Comparison of ENCODE assay signal across 24 mouse cellular contexts in the genomic region with DNA sequence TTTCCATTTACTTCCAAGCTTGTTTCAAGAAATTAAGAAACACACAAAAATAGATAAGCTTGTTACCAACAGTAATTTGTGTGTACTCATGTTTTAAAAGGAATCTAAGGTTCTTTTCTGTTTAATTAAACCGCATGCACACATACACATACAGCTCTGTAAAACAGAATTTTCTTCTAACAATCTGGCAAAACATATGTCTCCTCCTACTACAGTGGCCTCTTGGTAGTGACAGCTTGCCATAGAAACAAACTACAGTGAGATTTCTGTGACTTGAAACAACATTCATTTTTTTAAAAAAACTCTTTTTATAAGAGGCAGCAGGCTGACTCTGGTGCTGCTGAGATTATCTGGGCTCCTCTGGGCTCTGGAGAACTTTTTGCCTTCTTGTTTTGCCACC. TPM values are rescaled to one million over a fixed set of nuclear protein-coding genes. Genes with fewer than 3 reads are reported as not detected.
DNase-seq lines count a peak whose midpoint lies in the region; ATAC-seq lines count a peak whose summit lies in the region.
"Had no signal": no experiment of that assay in that cellular context is flagged by ENCODE, and none has a peak within 500 bp of the region (broad histone marks: within the 10 kb centered on the region; RNA-seq: fewer than 3 reads in every experiment).

No protein-coding gene starts in this region.

- DNase-seq in frontal cortex, postnatal 10 days (ENCODE audit: low spot score in 2 of 2): no peak
- peak; percentile 19 for DNase-seq in layer of hippocampus, adult 9-11 months
- no peak for DNase-seq in layer of hippocampus, postnatal 25 days (ENCODE audit: extremely low spot score in 1 of 2, low spot score in 1 of 2)
- DNase-seq in brain, embryonic 18.5 days (ENCODE audit: low read depth, low spot score): peak; percentile 46
- no peak for DNase-seq in right cerebral cortex, postnatal 4 days
- DNase-seq in heart, adult 18-20 months: no peak
- DNase-seq: adrenal gland, postnatal 14 days; cerebellum, adult 2 months; cerebellum, postnatal 14 days; gastrocnemius, postnatal 10 days; kidney, adult 8-10 months; kidney, postnatal 4 days; liver, embryonic 13.5 days; lung, adult 18-20 months; lung, postnatal 4 days; thymus, postnatal 4 days had no signal

- ATAC-seq in frontal cortex, adult (ENCODE audit: low TSS enrichment): peak; percentile 41; the same call in 1 of the 2 replicates
- ATAC-seq: CD4-positive, CD25-positive, alpha-beta regulatory T cell, adult 4 months; hindbrain, embryonic 16.5 days; intestine, embryonic 15.5 days; lung, postnatal 0 days had no signal

RNA-seq across cellular contexts. Expression of a gene that starts 18.7 kb away (rescaled TPM):
- total RNA-seq in layer of hippocampus, postnatal 25 days (2021): not detected
- not detected for total RNA-seq in heart, adult 18-20 months (2021)
- total RNA-seq: gastrocnemius, postnatal 10 days; heart, postnatal 25 days; left cerebral cortex, adult 2 months; midbrain, postnatal 0 days had no signal

RNA-seq across cellular contexts. Expression of a gene that starts 51.9 kb away (rescaled TPM):
- not detected for total RNA-seq in layer of hippocampus, postnatal 25 days (2021)
- under 1 TPM in 1 of 2 experiments, not detected in 1; 0.12 TPM for total RNA-seq in heart, adult 18-20 months (2021)
- total RNA-seq: gastrocnemius, postnatal 10 days; heart, postnatal 25 days; left cerebral cortex, adult 2 months; midbrain, postnatal 0 days had no signal

Comparison
In these comparisons a context has a peak if more than half of its experiments do, and no peak if none do; other contexts are left out.
1. DNase-seq: peak in layer of hippocampus, adult 9-11 months (single experiment) and brain, embryonic 18.5 days (single experiment); none in frontal cortex, postnatal 10 days (0 of 2), layer of hippocampus, postnatal 25 days (0 of 2), right cerebral cortex, postnatal 4 days (single experiment) and heart, adult 18-20 months (0 of 2).